Mouse (Mus musculus) thymus, adult 2 months (tissue): Measurements from ENCODE around the gene Stx6. TPM values are rescaled to one million over a fixed set of nuclear protein-coding genes. Genes with fewer than 3 reads are reported as not detected.

ENCODE experiments used
- DNase-seq: peaks from one replicate; pipeline ENCODE4 v3.0.0; 2021
- H3K27ac ChIP-seq: fragments of 200-500 bp; 2 replicates; pipeline ENCODE4 v1.5.1; 2012; ENCODE audit warnings: low read length, control low read depth; ENCODE audit not compliant: control insufficient read depth, insufficient read depth
- H3K27me3 ChIP-seq: fragments of 200-500 bp; 2 replicates; pipeline ENCODE4 v1.6.1; 2012; ENCODE audit warnings: mild to moderate bottlenecking, low read length, moderate library complexity, mixed read lengths; ENCODE audit not compliant: control insufficient read depth, insufficient read depth
- H3K36me3 ChIP-seq: fragments of 200-500 bp; 2 replicates; pipeline ENCODE4 v1.6.1; 2012; ENCODE audit warnings: mild to moderate bottlenecking, low read length, moderate library complexity; ENCODE audit not compliant: control insufficient read depth, insufficient read depth
- H3K4me1 ChIP-seq: fragments of 200-500 bp; replicated peaks from 2 replicates; pipeline ENCODE4 v1.6.1; 2012; ENCODE audit warnings: low read length; ENCODE audit not compliant: control insufficient read depth, insufficient read depth
- H3K4me3 ChIP-seq: fragments of 200-500 bp; 2 replicates; pipeline ENCODE4 v1.5.1; 2012; ENCODE audit warnings: mild to moderate bottlenecking, low read length, control low read depth, moderate library complexity; ENCODE audit not compliant: control insufficient read depth, insufficient read depth
- CTCF ChIP-seq: fragments of 200-500 bp; IDR thresholded peaks from 2 replicates; pipeline ENCODE4 v1.5.1; 2012; ENCODE audit warnings: mild to moderate bottlenecking, control low read depth, low read length, moderate library complexity, borderline replicate concordance; ENCODE audit not compliant: control insufficient read depth, poor library complexity, insufficient read depth; ENCODE audit errors: extremely low read depth
- POLR2A ChIP-seq: fragments of 200-500 bp; IDR thresholded peaks from 2 replicates; pipeline ENCODE4 v1.6.1; 2012; ENCODE audit warnings: mild to moderate bottlenecking, low read length, control low read depth, moderate library complexity; ENCODE audit not compliant: control insufficient read depth, poor library complexity, insufficient read depth; ENCODE audit errors: extremely low read depth
- WGBS: fragments of 180-500 bp; shearing (Covaris S2); methylation state at CpG from one replicate; pipeline ENCODE4 v1.1.7; 2018; 5-methylcytosine and 5-hydroxymethylcytosine counted together
- polyA plus RNA-seq: library from polyadenylated mRNA; depleted of rRNA; stranded (reverse); fragments of >200 nt; gene quantifications from 2 replicates; pipeline ENCODE4 v1.2.3, GENCODE M21; 2012

Stx6 gene
- polyA plus RNA-seq, 1 experiment, result 232 TPM

- Histone ChIP-seq H3K36me3 (peaks cover 63% of the 10 kb centered on the region), H3K4me1 (peaks cover 6% of the 10 kb centered on the region), H3K4me3 (no peak overlapping the region), H3K27me3 (no peaks in the 10 kb centered on the region), H3K27ac (no peak overlapping the region)
- 98% methylated on average over 6 of the region's 6 CpGs for WGBS
- DNase-seq, result no peak
- TF ChIP-seq CTCF (no peak), POLR2A (no peak)
Measured at GRCm38 (mm10) chr1:155199522-155199921, 41.0 kb downstream of the Stx6 start.

GRCm38 (mm10) chr1:155200967-155201366 lies 42.5 kb downstream of the Stx6 start:
- Histone ChIP-seq H3K27ac (no peak overlapping the region), H3K36me3 (peaks cover 55% of the 10 kb centered on the region), H3K27me3 (no peaks in the 10 kb centered on the region), H3K4me1 (peaks cover 6% of the 10 kb centered on the region), H3K4me3 (no peak overlapping the region)
- TF ChIP-seq CTCF (no peak), POLR2A (no peak)
- WGBS, result 83% methylated on average over 2 of the region's 2 CpGs
- no peak for DNase-seq

- TF ChIP-seq POLR2A (no peak), CTCF (no peak)
- DNase-seq, result peak; percentile 22
- H3K4me3 ChIP-seq, result no peak overlapping the region
- 64% methylated on average over 4 of the region's 4 CpGs for WGBS
- peaks cover 57% of the 10 kb centered on the region for H3K36me3 ChIP-seq
- H3K27me3 ChIP-seq, result no peaks in the 10 kb centered on the region
- no peak overlapping the region for H3K27ac ChIP-seq
- peaks cover 6% of the 10 kb centered on the region for H3K4me1 ChIP-seq
Measured at GRCm38 (mm10) chr1:155201373-155201879, 42.9 kb downstream of the Stx6 start.

GRCm38 (mm10) chr1:155201914-155202313 lies 43.4 kb downstream of the Stx6 start:
- H3K27ac ChIP-seq, result no peak overlapping the region
- no peak for DNase-seq
- no peak for TF ChIP-seq CTCF
- TF ChIP-seq POLR2A, result no peak
- H3K4me1 ChIP-seq, result peaks cover 6% of the 10 kb centered on the region
- H3K36me3 ChIP-seq, result peaks cover 58% of the 10 kb centered on the region
- H3K27me3 ChIP-seq, result no peaks in the 10 kb centered on the region
- WGBS, result 95% methylated on average over 17 of the region's 17 CpGs
- H3K4me3 ChIP-seq, result no peak overlapping the region

GRCm38 (mm10) chr1:155202472-155202871 lies 44.0 kb downstream of the Stx6 start:
- peaks cover 6% of the 10 kb centered on the region for H3K4me1 ChIP-seq
- no peaks in the 10 kb centered on the region for H3K27me3 ChIP-seq
- TF ChIP-seq POLR2A, result no peak
- H3K4me3 ChIP-seq, result no peak overlapping the region
- no peak overlapping the region for H3K27ac ChIP-seq
- 94% methylated on average over 5 of the region's 5 CpGs for WGBS
- peaks cover 64% of the 10 kb centered on the region for H3K36me3 ChIP-seq
- no peak for DNase-seq

DNA sequence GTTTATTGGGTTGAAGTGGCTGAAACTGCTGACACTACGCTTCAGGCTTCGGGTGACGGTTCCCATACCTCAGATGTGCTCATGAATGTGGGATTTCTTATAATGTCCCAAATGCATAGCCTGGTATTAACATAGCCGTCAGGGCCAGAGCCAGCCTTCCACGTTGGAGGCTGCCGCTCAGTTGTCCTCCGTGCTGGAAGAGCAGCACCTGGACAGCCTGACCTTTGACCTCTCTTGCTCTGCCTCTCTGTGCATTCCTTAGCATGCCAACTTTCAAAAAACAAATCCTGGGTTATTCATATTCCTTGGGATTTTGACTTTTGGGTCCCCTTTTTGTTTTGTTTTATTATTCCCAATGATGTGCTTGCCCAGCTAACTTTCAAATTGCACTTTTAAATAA lies 44.6 kb downstream of the Stx6 start:
- H3K27me3 ChIP-seq, result no peaks in the 10 kb centered on the region
- 96% methylated on average over 7 of the region's 7 CpGs for WGBS
- no peak overlapping the region for H3K4me3 ChIP-seq
- H3K4me1 ChIP-seq, result peaks cover 6% of the 10 kb centered on the region
- peaks cover 63% of the 10 kb centered on the region for H3K36me3 ChIP-seq
- no peak for DNase-seq
- TF ChIP-seq POLR2A (no peak), CTCF (no peak)
- no peak overlapping the region for H3K27ac ChIP-seq

DNA sequence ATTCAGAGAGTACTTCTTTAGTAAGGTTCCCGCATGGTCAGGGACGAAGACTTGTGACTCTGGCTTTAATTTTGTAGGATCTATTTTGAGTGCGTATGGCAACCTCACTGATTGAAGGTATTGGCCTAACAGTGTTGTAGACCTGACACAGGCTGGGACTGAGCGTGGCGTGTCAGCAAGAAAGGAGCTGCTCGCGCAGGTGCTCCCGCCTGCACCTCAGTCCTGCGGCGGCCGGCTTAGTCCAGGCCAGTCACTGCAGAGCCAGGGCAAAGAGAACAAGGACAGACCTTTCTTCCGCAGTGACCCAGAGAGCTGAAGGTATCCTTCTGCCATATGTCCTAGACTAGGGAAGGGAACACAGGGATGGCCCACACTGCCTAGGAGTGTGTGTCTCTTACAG lies 45.4 kb downstream of the Stx6 start:
- Histone ChIP-seq H3K27me3 (no peaks in the 10 kb centered on the region), H3K27ac (no peak overlapping the region), H3K36me3 (peaks cover 57% of the 10 kb centered on the region), H3K4me3 (no peak overlapping the region), H3K4me1 (peaks cover 6% of the 10 kb centered on the region)
- no peak for DNase-seq
- 98% methylated on average over 12 of the region's 12 CpGs for WGBS
- TF ChIP-seq POLR2A, result no peak
- TF ChIP-seq CTCF, result no peak
